Mouse (Mus musculus) adrenal gland, postnatal 36 days (tissue): ENCODE measurements around the gene Katnal1. TPM values are rescaled to one million over a fixed set of nuclear protein-coding genes. Genes with fewer than 3 reads are reported as not detected.

Source experiments
- DNase-seq, 2 experiments: peaks; one replicate each; pipeline ENCODE4 v3.0.0; 2021; ENCODE audit warnings: mixed read lengths in 1 of 2
- total RNA-seq, 2 experiments: library from RNA; stranded (reverse); gene quantifications; 2 replicates each; pipeline ENCODE4 v1.2.3; 2021

Gene Katnal1
- total RNA-seq, 2 experiments from 2014 or later: 6.5 to 9.7 TPM

GRCm38 (mm10) chr5:148927717-148928223, 1.4 kb downstream of the Katnal1 start:
- no peak for DNase-seq

GRCm38 (mm10) chr5:148924586-148924985, 4.5 kb downstream of the Katnal1 start:
- DNase-seq: no peak

GRCm38 (mm10) chr5:148924051-148924450, 5.1 kb downstream of the Katnal1 start:
- DNase-seq: no peak

DNA sequence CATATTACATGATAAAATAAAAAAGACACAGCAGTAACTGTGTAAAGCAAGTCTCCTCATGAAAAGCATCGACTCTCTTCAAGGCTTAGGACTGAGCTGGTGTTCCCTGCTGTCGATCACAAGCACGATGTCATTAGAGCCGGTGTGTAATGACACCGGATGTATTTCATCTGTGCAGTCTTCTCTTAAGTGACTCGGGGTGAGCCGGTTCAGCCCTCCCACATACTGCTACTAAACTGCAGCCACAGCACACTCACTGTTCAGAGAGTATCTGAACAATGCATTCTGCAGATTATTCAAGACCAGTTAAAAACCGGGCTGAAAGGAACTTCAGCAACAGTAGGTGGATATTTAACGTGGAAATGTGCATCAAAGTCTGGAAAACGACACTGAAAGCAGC, 5.7 kb downstream of the Katnal1 start:
- DNase-seq: no peak

DNA sequence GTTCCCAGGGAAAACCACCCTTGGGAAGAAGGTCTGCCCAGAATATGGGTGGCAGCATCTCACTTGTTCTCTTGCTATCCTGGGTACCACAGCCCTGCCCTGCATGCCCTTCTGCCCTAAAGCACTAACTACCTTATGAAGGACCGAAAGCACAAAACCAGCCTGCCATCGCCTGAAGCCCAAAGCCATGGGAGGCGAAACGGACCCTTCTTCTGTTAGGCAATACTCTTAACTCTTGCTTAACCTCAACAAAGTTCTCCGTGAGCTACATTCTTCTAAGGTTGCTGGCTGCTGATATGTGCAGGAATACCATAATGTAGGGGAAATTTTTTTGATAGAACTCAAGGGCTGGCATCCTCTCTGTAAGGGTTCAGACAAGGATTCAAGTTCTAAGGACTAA, 6.3 kb downstream of the Katnal1 start:
- DNase-seq: no peak

DNA sequence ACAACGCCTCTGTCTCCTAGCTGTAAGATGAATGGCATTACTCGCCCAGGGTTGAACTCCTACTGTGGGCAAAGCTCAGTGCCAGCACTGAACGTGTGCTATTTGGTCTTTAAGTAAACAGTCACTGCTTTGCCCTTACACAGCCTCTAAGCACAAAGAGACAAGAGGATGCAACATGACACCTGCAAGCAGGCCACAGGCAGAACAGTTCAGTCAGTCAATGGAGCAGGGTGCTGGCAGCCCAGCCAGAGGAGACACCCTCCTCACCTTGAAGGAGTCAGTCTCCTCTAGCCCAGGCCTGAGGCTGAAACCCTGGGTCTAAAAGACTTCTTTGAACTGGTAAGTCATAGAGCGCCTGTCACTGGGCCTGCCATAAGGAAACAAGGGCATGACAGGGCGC, 11.1 kb downstream of the Katnal1 start:
- no peak for DNase-seq

- no peak for DNase-seq
Measured at GRCm38 (mm10) chr5:148916775-148917174, 12.3 kb downstream of the Katnal1 start.

DNA sequence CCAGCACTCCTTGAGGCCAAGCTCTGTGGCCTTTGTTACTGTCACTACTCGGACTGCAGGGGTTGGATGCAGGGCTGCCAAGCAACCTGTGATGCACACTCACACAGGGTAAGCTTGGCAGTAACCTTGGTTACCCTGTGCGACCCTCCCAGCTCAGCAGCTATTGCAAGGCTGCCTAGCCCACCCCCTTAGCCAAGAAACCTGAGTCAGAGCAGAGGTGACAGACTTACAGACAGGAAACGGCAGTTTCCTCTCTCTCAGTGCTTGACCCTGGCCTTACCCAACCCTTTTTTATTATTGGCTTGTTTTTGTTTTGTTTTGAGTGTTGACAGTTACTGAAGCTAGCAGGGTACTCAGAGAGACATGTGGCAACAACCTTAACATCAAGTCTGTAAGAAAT, 16.9 kb downstream of the Katnal1 start:
- no peak for DNase-seq

DNA sequence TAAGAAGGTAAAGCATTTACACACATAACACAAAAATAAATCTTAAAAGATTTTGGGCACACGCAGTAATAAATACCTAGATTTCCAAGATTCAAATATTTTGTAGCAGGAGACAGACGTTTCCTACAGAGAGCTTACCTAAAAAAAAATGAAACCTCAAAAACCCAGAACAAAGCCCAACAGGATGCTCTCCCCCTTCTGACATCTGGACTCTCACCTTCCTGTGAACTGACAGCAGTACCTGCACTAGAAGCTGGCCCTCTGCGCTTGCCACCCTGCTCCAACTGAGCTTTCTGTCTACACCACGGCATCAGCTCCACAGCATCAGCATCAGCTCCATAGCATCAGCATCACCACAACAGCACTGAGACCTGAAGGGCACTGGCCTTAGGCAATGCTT, 19.1 kb downstream of the Katnal1 start:
- no peak for DNase-seq

- peak; percentile 8 to 15 for DNase-seq
Measured at GRCm38 (mm10) chr5:148909402-148909801, 19.7 kb downstream of the Katnal1 start.

GRCm38 (mm10) chr5:148909057-148909395, 20.1 kb downstream of the Katnal1 start:
- no peak for DNase-seq

- DNase-seq: no peak
Measured at GRCm38 (mm10) chr5:148908191-148909056, 20.7 kb downstream of the Katnal1 start.

- DNase-seq: no peak
Measured at GRCm38 (mm10) chr5:148906305-148906704, 22.8 kb downstream of the Katnal1 start.

- DNase-seq: peak; percentile 34 to 59
Measured at GRCm38 (mm10) chr5:148904846-148905245, 24.3 kb downstream of the Katnal1 start.

- no peak for DNase-seq
Measured at GRCm38 (mm10) chr5:148899361-148899760, 29.8 kb downstream of the Katnal1 start.

- DNase-seq: no peak
Measured at GRCm38 (mm10) chr5:148897941-148898417, 31.1 kb downstream of the Katnal1 start.

DNA sequence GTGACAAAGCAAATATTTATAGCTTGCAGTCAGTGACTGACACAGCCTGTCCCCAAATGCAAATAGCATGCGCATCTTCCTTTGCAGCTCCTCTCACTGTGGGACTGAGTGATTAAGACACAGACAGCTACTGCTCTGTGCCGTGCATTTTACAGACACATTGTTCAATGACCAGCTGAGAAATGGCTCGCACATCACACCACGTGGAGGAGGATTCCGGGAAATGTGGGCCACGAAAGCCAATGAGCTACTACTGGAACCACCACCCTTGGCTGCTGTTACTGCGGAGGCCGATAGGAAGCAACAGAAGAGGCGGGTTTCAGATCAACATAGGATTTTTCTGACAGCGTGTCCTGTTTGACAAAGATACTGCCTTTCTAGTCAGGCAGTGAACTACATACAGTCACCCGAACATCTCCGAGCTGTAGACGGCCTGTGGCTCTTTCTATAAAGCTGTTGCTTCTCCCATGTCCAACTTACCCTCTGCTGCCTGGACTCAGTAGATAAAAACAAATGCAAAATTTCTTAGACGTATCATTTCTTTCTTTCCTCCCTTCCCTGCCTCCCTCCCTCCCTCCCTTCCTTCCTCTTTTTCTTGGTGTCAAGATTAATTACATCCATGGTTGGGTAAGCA, 31.9 kb downstream of the Katnal1 start:
- DNase-seq: no peak

DNA sequence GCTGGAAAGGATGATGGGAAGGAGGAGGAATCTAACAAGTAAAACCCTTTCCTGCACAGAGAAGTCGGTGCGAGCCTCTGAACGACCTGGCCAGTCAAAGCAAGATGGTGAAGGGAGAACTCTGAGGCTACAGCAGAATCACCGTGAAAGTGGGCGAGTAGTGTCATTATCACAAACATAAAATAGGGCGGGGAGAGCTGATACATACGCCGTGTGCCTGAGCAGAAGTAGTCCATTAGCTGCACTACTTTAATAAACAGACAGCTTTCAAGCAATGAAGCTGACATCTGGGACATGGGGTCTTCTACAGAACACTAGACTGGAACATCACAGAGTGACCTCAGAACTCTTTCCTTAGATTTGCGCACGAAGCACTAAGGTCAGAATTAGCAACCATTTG, 32.6 kb downstream of the Katnal1 start:
- DNase-seq: no peak

- DNase-seq: no peak
Measured at GRCm38 (mm10) chr5:148895833-148896232, 33.3 kb downstream of the Katnal1 start.

GRCm38 (mm10) chr5:148895034-148895433, 34.1 kb downstream of the Katnal1 start:
- no peak for DNase-seq

- no peak for DNase-seq
Measured at GRCm38 (mm10) chr5:148890237-148890636, 38.9 kb downstream of the Katnal1 start.

DNA sequence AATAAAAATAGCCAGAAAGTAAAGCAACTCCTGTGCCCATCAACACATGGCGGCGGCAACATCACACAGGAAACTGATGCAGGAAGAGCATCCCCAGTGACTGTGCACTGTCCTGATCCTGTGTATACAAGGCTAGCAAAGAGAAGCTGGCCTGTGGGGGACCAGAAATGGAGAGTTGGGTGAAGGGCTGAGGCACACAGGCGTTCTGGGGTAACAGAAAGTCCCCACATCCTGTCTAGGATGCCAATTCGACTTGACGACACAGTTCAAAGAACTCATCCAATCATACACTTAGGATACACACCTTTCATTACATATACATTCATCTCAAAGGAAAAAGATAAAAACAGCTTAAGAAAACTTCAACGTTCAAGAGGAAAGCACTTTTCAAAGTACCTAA, 41.1 kb downstream of the Katnal1 start:
- no peak for DNase-seq
